Mouse (Mus musculus) CH12.LX (cell line): Measurements from ENCODE around the gene Gpx5. TPM values are rescaled to one million over a fixed set of nuclear protein-coding genes. Genes with fewer than 3 reads are reported as not detected.
A peak's percentile ranks its signal among the peaks of the same experiment; 100 is the strongest.

Experiments used
- DNase-seq: peaks from one replicate; pipeline ENCODE4 v3.0.0-alpha.2; 2013; ENCODE audit errors: extremely low read depth
- H3K27ac ChIP-seq: 2 replicates; pipeline ENCODE4 v1.5.1; 2012; ENCODE audit warnings: low read depth, mild to moderate bottlenecking, control low read depth, moderate library complexity; ENCODE audit not compliant: insufficient read depth
- H3K27me3 ChIP-seq: replicated peaks from 2 replicates; pipeline ENCODE3; 2012; ENCODE audit warnings: inconsistent platforms
- H3K36me3 ChIP-seq, 2 experiments: replicated peaks in 1 of 2; 2 replicates each; pipeline versions ENCODE3 to v1.6.1; 2012; ENCODE audit warnings: inconsistent platforms in 1 of 2, low read length in 1 of 2, mild to moderate bottlenecking in 1 of 2, mixed read lengths in 1 of 2, moderate library complexity in 1 of 2; ENCODE audit not compliant: control insufficient read depth in 1 of 2, insufficient read depth in 1 of 2
- H3K4me1 ChIP-seq, 2 experiments: 2 replicates each; pipeline ENCODE4 v1.6.1; 2012; ENCODE audit warnings: inconsistent platforms in 1 of 2, moderate library complexity in 1 of 2; ENCODE audit not compliant: insufficient read depth in 2 of 2, control insufficient read depth in 1 of 2
- H3K4me2 ChIP-seq: 2 replicates; pipeline ENCODE4 v1.6.1; 2012; ENCODE audit warnings: low read depth, mild to moderate bottlenecking, control low read depth; ENCODE audit not compliant: poor library complexity, insufficient read depth, severe bottlenecking
- H3K4me3 ChIP-seq, 3 experiments: fragments of 150-350 bp in 1 of 3; sonication (generic) in 1 of 3; replicated peaks in 1 of 3; 2 replicates each; pipeline versions ENCODE3 to v1.5.1; 2011 to 2012; ENCODE audit warnings: low read depth in 2 of 3, low read length in 2 of 3, mild to moderate bottlenecking in 2 of 3, moderate library complexity in 2 of 3, control low read depth in 1 of 3, improper control_type of control experiment in 1 of 3, inconsistent platforms in 1 of 3, mixed read lengths in 1 of 3; ENCODE audit not compliant: poor library complexity in 1 of 3
- H3K79me2 ChIP-seq: replicated peaks from 2 replicates; pipeline ENCODE4 v1.6.1; 2012; ENCODE audit warnings: mild to moderate bottlenecking, moderate library complexity; ENCODE audit not compliant: control insufficient read depth, poor library complexity, insufficient read depth, severe bottlenecking; ENCODE audit errors: extremely low read depth
- H3K9ac ChIP-seq: 2 replicates; pipeline ENCODE4 v1.6.1; 2012; ENCODE audit warnings: low read depth, mild to moderate bottlenecking, control low read depth, moderate library complexity; ENCODE audit not compliant: insufficient read depth
- H3K9me3 ChIP-seq: replicated peaks from 2 replicates; pipeline ENCODE3; 2012; ENCODE audit warnings: low read length, inconsistent platforms, mixed read lengths
- BHLHE40 ChIP-seq: IDR thresholded peaks from 2 replicates; pipeline ENCODE4 v1.6.1; 2011; ENCODE audit warnings: mild to moderate bottlenecking, low read depth, low read length, improper control_type of control experiment
- CTCF ChIP-seq, 2 experiments: IDR thresholded peaks in 1 of 2; conservative IDR thresholded peaks in 1 of 2; 2 replicates each; pipeline ENCODE4 v1.5.1; 2011 to 2012; ENCODE audit warnings: low read depth in 2 of 2, low read length in 2 of 2, improper control_type of control experiment in 1 of 2, inconsistent platforms in 1 of 2, mild to moderate bottlenecking in 1 of 2, moderate library complexity in 1 of 2
- EP300 ChIP-seq: IDR thresholded peaks from 2 replicates; pipeline ENCODE4 v1.6.1; 2011; ENCODE audit warnings: low read length, improper control_type of control experiment
- HCFC1 ChIP-seq: IDR thresholded peaks from 2 replicates; pipeline ENCODE4 v1.6.1; 2012; ENCODE audit warnings: low read depth, mild to moderate bottlenecking, inconsistent platforms, low read length, improper control_type of control experiment
- IRF4 ChIP-seq: IDR thresholded peaks from 2 replicates; pipeline ENCODE4 v1.6.1; 2014; ENCODE audit warnings: low read depth, mild to moderate bottlenecking, inconsistent platforms, low read length, improper control_type of control experiment
- JUN ChIP-seq: IDR thresholded peaks from 2 replicates; pipeline ENCODE4 v1.6.1; 2011; ENCODE audit warnings: low read depth, mild to moderate bottlenecking, low read length, improper control_type of control experiment, moderate library complexity; ENCODE audit not compliant: insufficient read depth
- JUND ChIP-seq: conservative IDR thresholded peaks from 2 replicates; pipeline ENCODE4 v1.6.1; 2011; ENCODE audit warnings: low read depth, low read length, improper control_type of control experiment
- KAT2A ChIP-seq: IDR thresholded peaks from 2 replicates; pipeline ENCODE4 v1.6.1; 2012; ENCODE audit warnings: low read length, improper control_type of control experiment, inconsistent platforms; ENCODE audit not compliant: insufficient replicate concordance
- MAFK ChIP-seq: IDR thresholded peaks from 2 replicates; pipeline ENCODE4 v1.6.1; 2011; ENCODE audit warnings: low read length, improper control_type of control experiment; ENCODE audit not compliant: insufficient replicate concordance
- MAX ChIP-seq: IDR thresholded peaks from 2 replicates; pipeline ENCODE4 v1.6.1; 2011; ENCODE audit warnings: low read length, improper control_type of control experiment
- MEF2A ChIP-seq: IDR thresholded peaks from 2 replicates; pipeline ENCODE4 v1.6.1; 2014; ENCODE audit warnings: low read depth, mild to moderate bottlenecking, inconsistent platforms, low read length, improper control_type of control experiment, borderline replicate concordance
- MXI1 ChIP-seq: IDR thresholded peaks from 2 replicates; pipeline ENCODE4 v1.6.1; 2011; ENCODE audit warnings: mild to moderate bottlenecking, low read depth, low read length, improper control_type of control experiment
- NRF1 ChIP-seq: IDR thresholded peaks from 2 replicates; pipeline ENCODE4 v1.6.1; 2014; ENCODE audit warnings: low read depth, mild to moderate bottlenecking, inconsistent platforms, low read length, improper control_type of control experiment, moderate library complexity
- POLR2A ChIP-seq: IDR thresholded peaks from 2 replicates; pipeline ENCODE4 v1.6.1; 2011; ENCODE audit warnings: low read depth, mild to moderate bottlenecking, improper control_type of control experiment, low read length
- RAD21 ChIP-seq: IDR thresholded peaks from 2 replicates; pipeline ENCODE4 v1.6.1; 2011; ENCODE audit warnings: low read depth, mild to moderate bottlenecking, low read length, improper control_type of control experiment, moderate library complexity
- RCOR1 ChIP-seq: conservative IDR thresholded peaks from 2 replicates; pipeline ENCODE4 v1.6.1; 2012; ENCODE audit warnings: low read depth, mild to moderate bottlenecking, inconsistent platforms, low read length, improper control_type of control experiment
- SIN3A ChIP-seq: IDR thresholded peaks from 2 replicates; pipeline ENCODE4 v1.6.1; 2012; ENCODE audit warnings: low read length, improper control_type of control experiment, inconsistent platforms
- SMC3 ChIP-seq: IDR thresholded peaks from 2 replicates; pipeline ENCODE4 v1.6.1; 2011; ENCODE audit warnings: low read depth, low read length, improper control_type of control experiment
- TBP ChIP-seq: conservative IDR thresholded peaks from 2 replicates; pipeline ENCODE4 v1.6.1; 2011; ENCODE audit warnings: low read depth, low read length, improper control_type of control experiment
- USF2 ChIP-seq: conservative IDR thresholded peaks from 2 replicates; pipeline ENCODE4 v1.6.1; 2011; ENCODE audit warnings: low read depth, low read length, improper control_type of control experiment
- ZC3H11A ChIP-seq: IDR thresholded peaks from 2 replicates; pipeline ENCODE4 v1.6.1; 2012; ENCODE audit warnings: low read depth, mild to moderate bottlenecking, inconsistent platforms, low read length, improper control_type of control experiment
- ZKSCAN1 ChIP-seq: IDR thresholded peaks from 2 replicates; pipeline ENCODE4 v1.6.1; 2012; ENCODE audit warnings: low read depth, inconsistent platforms, low read length, improper control_type of control experiment, borderline replicate concordance
- ZMIZ1 ChIP-seq: IDR thresholded peaks from 2 replicates; pipeline ENCODE4 v1.6.1; 2012; ENCODE audit warnings: low read depth, mild to moderate bottlenecking, inconsistent platforms, low read length, improper control_type of control experiment
- dilution Hi-C: fragments of 300-500 bp; cut with MboI; formaldehyde crosslinking; loops from 2 replicates; pipeline ENCODE4 v1.14.3; 2020; ENCODE audit warnings: low sequenced_read_pairs; ENCODE audit not compliant: extremely low pct_unique_long_range_greater_than_20kb, extremely low pct_ligation_motif_present
- in situ Hi-C: fragments of 300-500 bp; cut with MboI; formaldehyde crosslinking; loops from 3 replicates; pipeline ENCODE4 v1.14.3; 2019; ENCODE audit warnings: low sequenced_read_pairs, low pct_ligation_motif_present, low pct_unique_long_range_greater_than_20kb, mixed read lengths
- polyA plus RNA-seq: library from polyadenylated mRNA; unstranded; fragments of >175 nt; gene quantifications from 2 replicates; pipeline ENCODE4 v1.2.1, GENCODE M21; 2012; ENCODE audit warnings: low read depth; ENCODE audit not compliant: insufficient read length
- total RNA-seq, 2 experiments: library from RNA; depleted of rRNA; stranded (reverse); fragments of 300-350 nt in 1 of 2; fragments of >200 nt in 1 of 2; gene quantifications; 2 replicates each; pipeline ENCODE4 v1.2.3; 2012 to 2014

Gene Gpx5
- total RNA-seq (2012; rRNA removed) (not detected in 2 replicates), total RNA-seq (2014; rRNA removed) (not detected in 2 replicates), polyA plus RNA-seq (not detected in 2 replicates)

DNA sequence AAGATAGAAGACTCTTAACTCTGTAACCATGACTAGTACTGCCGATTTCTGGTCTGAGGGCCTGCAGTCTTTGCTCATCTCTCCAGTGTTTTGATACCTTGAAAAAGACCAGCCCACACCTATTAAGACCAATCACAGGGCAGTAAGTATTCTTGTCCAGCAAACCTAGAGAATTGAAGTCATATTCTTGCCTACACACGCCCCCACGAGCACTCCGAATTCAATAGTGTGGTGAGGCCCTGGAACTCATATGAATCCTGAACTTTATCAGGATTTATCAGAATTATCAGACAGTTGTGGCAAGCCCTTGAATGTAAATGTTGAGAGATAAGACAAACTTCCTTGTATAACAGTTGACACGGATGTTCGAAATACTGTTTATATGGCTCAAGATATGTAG, at the start of gene Gpx5:
TSS of gene Gpx5 (minus strand) at position 101 of the 400 bp plus-strand sequence.
- dilution Hi-C loops = no loop called here
- Histone ChIP-seq H3K9me3 (no peaks in the 10 kb centered on the region), H3K27ac (no peak within 1 kb of the TSS), H3K4me3 (no peak within 1 kb of the TSS), H3K4me1 (0 out of 4 replicates have a peak, but pooled peaks cover 0 to 3% of the 10 kb centered on the region in 2 experiments), H3K79me2 (no peaks in the 10 kb centered on the region), H3K27me3 (peaks cover 11% of the 10 kb centered on the region), H3K4me2 (no peak within 1 kb of the TSS), H3K36me3 (no peaks in the 10 kb centered on the region), H3K9ac (no peak within 1 kb of the TSS)
- DNase-seq = no peak
- TF ChIP-seq HCFC1 (no peak), EP300 (no peak), JUN (no peak), TBP (no peak), MXI1 (no peak), IRF4 (no peak)
- in situ Hi-C loops = no loop called here

DNA sequence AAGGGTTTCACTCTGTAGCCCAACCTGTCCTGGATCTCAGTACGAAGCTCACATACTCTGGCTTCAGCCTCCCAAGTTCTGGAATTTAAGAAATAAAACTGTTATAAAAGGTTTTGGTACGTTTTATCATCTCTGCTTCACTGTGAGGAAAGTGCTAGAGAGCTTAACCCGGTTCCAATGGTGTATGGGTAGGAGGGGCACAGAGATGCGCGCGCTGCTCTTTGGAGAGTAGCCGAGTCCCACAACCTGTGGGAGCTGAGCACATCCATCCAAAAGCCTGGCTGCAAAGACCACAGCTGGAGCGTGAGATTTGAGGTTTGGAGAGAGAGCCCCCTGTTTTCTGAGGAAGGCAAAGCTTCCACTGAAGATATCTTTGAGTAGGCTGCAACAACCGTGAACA, 34.9 kb upstream of the Gpx5 start:
- Histone ChIP-seq H3K4me2 (peak overlapping the region; percentile 61), H3K27me3 (peaks cover 18% of the 10 kb centered on the region), H3K36me3 (no peaks in the 10 kb centered on the region), H3K4me3 (peak overlapping the region; percentile 46 to 88 (median 56)), H3K27ac (no peak overlapping the region), H3K9me3 (no peaks in the 10 kb centered on the region), H3K4me1 (peaks cover 0 to 23% of the 10 kb centered on the region in 2 experiments; a peak in 2 of 4 replicates), H3K79me2 (no peaks in the 10 kb centered on the region), H3K9ac (peak overlapping the region; percentile 4; the same call in 1 of the 2 replicates)
- TF ChIP-seq EP300 (no peak), NRF1 (peak; percentile 56), CTCF (conservative IDR thresholded peaks at IDR 0.05 in 1 of 2, IDR thresholded peaks at IDR 0.05 in 1 of 2; ENCODE audit: low read depth in 2 of 2, low read length in 2 of 2) (no peak), MAFK (no peak)
- dilution Hi-C loops = no loop called here
- no peak for DNase-seq
- in situ Hi-C loops = loop anchor here (5.0 kb wide), 2 partner anchors 50 to 165 kb away; no protein-coding TSS in a partner anchor

DNA sequence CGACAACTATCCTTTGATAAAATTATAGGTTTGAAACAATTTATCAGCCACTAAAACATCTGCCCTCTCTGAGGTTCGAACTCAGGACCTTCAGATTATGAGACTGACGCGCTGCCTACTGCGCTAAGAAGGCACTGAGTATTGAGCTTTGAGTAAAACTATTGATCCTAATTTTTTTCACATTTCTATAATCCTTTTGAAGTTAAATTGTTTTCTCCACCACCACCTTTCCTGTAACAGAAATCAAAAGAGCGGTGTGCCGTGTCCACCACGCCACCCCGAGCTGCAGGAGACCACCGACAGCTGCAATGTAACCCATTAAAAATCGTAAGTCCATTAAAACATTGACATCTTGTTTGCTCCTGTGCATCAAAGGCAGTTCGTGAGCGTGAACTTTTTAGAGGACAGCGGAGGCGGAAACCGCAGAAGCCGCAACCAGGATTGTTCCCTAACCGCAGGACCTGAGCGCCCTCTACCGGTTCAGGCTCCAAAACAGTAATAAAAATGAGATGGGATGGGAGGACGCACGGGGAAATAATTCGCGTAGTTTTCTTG, 34.2 kb upstream of the Gpx5 start:
- DNase-seq = peak; percentile 80
- Histone ChIP-seq H3K9me3 (no peaks in the 10 kb centered on the region), H3K4me2 (peak overlapping the region; percentile 61; the same call in 1 of the 2 replicates), H3K4me1 (peaks cover 0 to 27% of the 10 kb centered on the region in 2 experiments; a peak in 2 of 4 replicates), H3K79me2 (no peaks in the 10 kb centered on the region), H3K9ac (peak overlapping the region; percentile 33; the same call in 1 of the 2 replicates), H3K27ac (no peak overlapping the region), H3K4me3 (peak overlapping the region; percentile 46 to 88 (median 56)), H3K27me3 (peaks cover 18% of the 10 kb centered on the region), H3K36me3 (no peaks in the 10 kb centered on the region)
- in situ Hi-C loops (loop anchor here (5.0 kb wide), 2 partner anchors 49 to 164 kb away; no protein-coding TSS in a partner anchor), dilution Hi-C loops (no loop called here)
- peak; percentile 52 to 81; a peak in 3 of 4 replicates for TF ChIP-seq CTCF (conservative IDR thresholded peaks at IDR 0.05 in 1 of 2, IDR thresholded peaks at IDR 0.05 in 1 of 2; ENCODE audit: low read depth in 2 of 2, low read length in 2 of 2)
- TF ChIP-seq RCOR1 = 0 out of 2 replicates have a peak, but pooled peaks have one; percentile 50
- no peak for TF ChIP-seq ZC3H11A
- peak; percentile 62 for TF ChIP-seq NRF1
- TF ChIP-seq MEF2A = peak; percentile 39; the same call in 1 of the 2 replicates
- peak; percentile 100 for TF ChIP-seq TBP
- no peak for TF ChIP-seq USF2
- TF ChIP-seq IRF4 = peak; percentile 65; the same call in 1 of the 2 replicates
- TF ChIP-seq POLR2A = no peak
- no peak for TF ChIP-seq SIN3A
- peak; percentile 37 for TF ChIP-seq SMC3
- no peak for TF ChIP-seq ZKSCAN1
- TF ChIP-seq MAX = no peak
- peak; percentile 80; the same call in 1 of the 2 replicates for TF ChIP-seq KAT2A
- no peak for TF ChIP-seq ZMIZ1
- TF ChIP-seq BHLHE40 = peak; percentile 64
- TF ChIP-seq MXI1 = peak; percentile 64; the same call in 1 of the 2 replicates
- 0 out of 2 replicates have a peak, but pooled peaks have one; percentile 6 for TF ChIP-seq JUND
- TF ChIP-seq RAD21 = peak; percentile 68
- TF ChIP-seq HCFC1 = 0 out of 2 replicates have a peak, but pooled peaks have one; percentile 14
